Mouse (Mus musculus): ENCODE data around the gene Cacna2d1.

DNA sequence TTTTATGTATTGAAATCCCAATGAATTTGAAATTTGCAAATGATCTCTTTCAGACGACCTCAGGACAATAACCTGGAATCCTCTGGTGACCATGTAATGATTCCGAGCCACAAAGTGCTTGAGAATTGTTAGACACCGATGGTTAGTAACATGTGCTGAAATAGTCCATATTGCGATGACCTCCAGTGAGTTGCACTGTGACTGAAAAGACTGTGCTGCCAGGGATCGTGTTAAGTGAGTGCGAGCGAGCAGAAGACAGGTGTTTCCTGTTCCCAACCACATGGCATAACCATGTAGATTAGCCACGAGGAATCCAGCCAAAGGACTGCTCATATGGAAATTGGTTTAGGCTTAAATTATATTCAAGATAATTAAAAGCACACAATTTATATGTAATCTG lies 475.5 kb downstream of the Cacna2d1 start:
- TF ChIP-seq POLR2A (IDR thresholded peaks at IDR 0.05; ENCODE audit: borderline replicate concordance, insufficient read depth, low read length) (no peak), CTCF (IDR thresholded peaks at IDR 0.05; ENCODE audit: borderline replicate concordance, insufficient read depth, low read depth, low read length) (no peak)
